Mouse (Mus musculus) CD4-positive, CD25-positive, alpha-beta regulatory T cell, adult 4 months (primary cell): ENCODE data around the gene Camta1. TPM values are rescaled to one million over a fixed set of nuclear protein-coding genes. Genes with fewer than 3 reads are reported as not detected.

Source experiments
- ATAC-seq: one replicate; pipeline ENCODE4 v1.8.0; 2017
- polyA plus RNA-seq, 2 experiments: library from polyadenylated mRNA; unstranded; fragments of 100-300 nt; shearing (Covaris generic); gene quantifications; one replicate each; pipeline ENCODE4 v1.2.1; 2017

Gene Camta1
- polyA plus RNA-seq, 2 experiments from 2014 or later, result 32.6 to 41.5 TPM

GRCm38 (mm10) chr4:151240465-151240864 is 621.2 kb downstream of the Camta1 start:
- no peak for ATAC-seq

DNA sequence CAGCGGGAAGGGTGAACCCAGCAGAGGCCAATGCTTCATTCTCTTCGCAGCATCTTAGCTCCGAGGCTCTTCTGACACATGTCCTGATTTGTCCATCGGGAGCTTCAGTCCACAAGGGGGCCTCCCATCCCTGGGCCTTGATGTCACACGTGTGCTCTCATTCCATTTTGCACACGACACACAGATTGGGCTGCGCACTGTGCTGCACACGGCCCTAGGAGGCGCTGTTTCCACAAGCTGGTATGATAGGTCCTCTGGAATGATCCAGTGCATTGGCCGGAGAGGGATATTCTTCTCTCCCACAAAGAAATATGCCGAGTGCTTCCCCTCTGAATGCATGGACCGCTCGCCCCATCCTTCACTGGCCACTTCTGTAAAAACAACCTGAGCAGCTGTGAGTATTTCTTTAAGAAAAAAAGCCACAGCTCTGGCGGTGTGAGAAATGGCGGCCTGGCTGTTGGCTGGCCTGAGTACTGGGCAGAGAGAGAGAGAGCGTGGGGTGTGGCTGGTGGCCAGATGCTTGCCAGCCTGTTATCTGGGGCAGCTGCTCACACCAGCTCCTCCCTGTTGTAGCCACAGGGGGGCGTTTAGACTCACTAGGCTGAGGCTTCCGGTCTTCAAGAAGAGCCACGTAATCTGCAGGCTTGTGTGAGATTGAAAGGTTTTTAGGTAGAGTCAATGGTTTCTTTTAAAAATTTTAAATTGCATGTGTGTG is 622.5 kb downstream of the Camta1 start:
- ATAC-seq, result no peak

DNA sequence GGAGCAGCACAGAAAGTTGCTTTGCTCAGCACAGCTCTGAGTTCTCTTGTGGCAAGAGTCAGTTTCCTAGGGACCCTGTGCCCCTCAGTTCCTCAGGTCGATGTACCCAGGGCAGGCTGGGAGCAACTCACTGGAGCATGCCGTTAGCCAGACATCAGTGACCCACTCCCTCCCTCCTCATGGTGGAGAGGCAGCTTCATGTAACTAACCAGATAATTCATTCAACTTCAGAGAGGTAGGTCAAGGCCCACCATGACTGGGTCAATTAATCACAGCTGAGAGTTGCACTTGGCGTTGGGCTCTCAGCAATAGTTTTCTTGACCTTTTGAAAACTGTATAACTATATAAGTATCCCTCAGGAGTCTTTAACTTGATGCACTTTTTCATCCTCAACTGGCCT is 624.2 kb downstream of the Camta1 start:
- no peak for ATAC-seq

- ATAC-seq, result no peak
Observed at GRCm38 (mm10) chr4:151234981-151235380, 626.7 kb downstream of the Camta1 start.

GRCm38 (mm10) chr4:151232028-151232427 is 629.6 kb downstream of the Camta1 start:
- no peak for ATAC-seq

- no peak for ATAC-seq
Observed at GRCm38 (mm10) chr4:151229073-151229472, 632.6 kb downstream of the Camta1 start.

GRCm38 (mm10) chr4:151226496-151226895 is 635.2 kb downstream of the Camta1 start:
- no peak for ATAC-seq

- no peak for ATAC-seq
Observed at GRCm38 (mm10) chr4:151224017-151224416, 637.7 kb downstream of the Camta1 start.

DNA sequence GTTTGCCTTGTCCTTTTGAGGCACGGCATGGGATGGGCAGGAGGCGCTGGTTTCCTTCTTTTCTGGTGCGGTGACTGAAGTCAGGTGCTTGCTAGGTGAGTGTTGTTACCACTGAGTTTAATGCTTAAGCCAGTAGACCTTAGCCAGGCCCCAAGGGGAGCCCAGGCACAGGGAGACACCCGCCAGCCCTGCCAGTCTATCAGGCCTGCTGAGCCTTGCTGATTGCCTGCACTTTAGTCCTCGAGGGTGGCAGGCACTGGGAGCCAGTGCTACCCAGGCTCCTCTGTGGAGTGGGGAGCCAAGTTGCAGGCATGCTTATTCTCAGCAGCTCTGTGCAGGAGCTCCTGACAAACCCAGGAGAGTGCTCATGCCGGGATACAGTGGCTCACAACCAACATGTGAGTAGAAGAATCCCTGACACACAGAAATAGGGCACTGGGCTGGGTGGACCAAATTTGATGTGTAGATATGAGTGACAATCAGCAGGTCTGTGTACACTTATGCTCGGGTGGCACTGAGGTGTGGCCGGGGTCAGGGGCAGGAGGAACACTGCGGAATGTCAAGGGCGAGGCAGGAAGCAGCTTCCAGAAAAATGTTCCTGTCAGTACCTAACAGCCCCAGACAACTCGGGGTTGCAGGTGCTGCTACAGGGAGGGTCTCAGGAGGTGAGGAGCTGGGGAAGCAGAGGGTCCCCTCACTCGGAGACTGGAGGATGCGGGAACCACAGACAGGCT is 638.2 kb downstream of the Camta1 start:
- ATAC-seq, result no peak

GRCm38 (mm10) chr4:151222635-151223034 is 639.0 kb downstream of the Camta1 start:
- ATAC-seq, result no peak

DNA sequence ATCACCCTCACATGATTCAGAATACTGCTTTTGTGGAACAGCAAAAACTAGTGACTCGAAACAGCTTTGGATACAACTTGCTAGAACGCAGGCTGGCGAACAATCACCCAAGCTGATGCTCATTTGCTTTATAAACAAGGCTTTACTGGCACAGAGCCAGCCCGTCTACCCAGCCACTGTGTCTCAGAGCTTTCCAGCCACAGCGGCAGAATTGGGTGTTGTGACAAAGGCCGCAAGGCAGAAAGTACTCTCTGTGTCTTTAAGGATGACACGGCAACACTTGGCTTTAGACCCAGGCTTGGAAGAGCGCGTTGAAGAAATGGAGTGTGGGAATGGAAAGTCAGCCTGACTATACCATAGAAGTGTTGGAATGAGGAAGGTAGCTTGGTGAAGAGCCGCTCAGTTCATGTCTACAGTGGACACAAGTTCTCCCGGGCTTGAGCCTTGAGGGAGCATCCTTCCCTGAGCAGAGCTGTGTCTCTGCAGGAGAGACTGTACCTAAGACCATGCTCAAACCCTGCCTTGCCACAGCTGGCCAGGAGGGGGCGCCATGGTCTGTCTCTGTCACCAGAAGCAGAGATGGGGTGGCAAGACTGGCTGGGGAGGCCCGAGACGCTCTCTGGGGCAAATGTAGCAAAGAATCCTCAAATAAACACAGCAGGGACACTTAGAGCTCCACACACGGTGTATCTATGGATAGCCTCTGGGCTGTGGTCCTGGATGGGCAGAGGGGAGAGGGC is 645.0 kb downstream of the Camta1 start:
- ATAC-seq, result no peak

GRCm38 (mm10) chr4:151215866-151216265 is 645.8 kb downstream of the Camta1 start:
- ATAC-seq, result no peak

DNA sequence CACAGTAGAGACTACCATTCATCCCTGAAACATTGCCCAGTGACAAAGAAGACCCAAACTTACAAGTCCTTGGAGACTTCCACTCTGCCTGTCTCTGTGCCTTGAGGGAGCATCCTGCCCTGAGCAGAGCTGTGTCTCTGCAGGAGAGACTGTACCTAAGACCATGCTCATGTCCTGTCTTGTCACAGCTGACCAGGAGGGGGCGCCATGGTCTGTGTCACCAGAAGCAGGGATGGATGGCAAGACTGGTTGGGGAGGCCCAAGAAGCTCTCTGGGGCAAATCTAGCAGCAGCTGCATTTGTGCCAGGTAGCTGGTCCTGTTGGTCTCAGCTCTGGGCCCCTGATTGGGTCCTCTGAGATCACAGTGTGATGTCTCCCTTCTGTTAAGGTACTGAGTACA is 646.5 kb downstream of the Camta1 start:
- ATAC-seq, result no peak

DNA sequence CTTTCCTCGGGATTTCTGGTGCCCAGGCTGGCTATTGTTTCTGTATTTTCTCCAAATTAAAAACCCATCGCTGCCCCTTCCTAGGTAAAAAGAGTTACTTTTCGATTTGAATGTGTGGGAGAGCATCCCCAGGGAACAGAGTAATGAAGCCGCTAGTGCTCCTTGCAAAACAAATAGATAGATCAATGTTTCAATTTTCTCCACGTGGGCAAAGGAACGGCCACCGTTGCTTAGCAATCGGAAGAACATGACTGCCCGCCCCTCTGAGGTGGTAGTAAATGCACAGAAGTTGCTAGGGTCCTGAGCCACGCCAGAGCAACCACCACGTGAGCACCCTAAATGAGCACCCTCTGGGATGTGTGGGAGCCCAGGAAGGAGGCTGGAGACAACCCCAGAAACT is 648.2 kb downstream of the Camta1 start:
- ATAC-seq, result no peak

DNA sequence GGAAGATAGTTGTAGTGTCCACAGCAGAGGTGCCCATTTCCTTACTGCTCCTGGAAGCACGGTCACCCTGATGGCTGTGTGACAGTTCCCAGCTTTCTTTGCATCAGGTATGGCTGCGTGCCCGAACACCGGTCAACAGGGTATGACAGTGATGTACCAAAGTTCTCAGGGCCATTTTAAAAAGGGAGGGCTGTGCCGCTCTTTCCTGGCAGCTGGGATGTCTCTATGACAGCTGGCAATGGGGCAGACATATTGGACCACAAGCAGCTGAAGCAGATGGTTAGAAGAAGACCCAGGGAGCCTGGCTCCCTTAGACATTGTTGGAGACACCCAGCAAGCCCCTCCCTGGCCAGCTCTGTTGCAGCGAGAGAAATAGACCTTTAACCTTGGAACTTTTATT is 649.7 kb downstream of the Camta1 start:
- no peak for ATAC-seq

- ATAC-seq, result no peak
Observed at GRCm38 (mm10) chr4:151207566-151207965, 654.1 kb downstream of the Camta1 start.

DNA sequence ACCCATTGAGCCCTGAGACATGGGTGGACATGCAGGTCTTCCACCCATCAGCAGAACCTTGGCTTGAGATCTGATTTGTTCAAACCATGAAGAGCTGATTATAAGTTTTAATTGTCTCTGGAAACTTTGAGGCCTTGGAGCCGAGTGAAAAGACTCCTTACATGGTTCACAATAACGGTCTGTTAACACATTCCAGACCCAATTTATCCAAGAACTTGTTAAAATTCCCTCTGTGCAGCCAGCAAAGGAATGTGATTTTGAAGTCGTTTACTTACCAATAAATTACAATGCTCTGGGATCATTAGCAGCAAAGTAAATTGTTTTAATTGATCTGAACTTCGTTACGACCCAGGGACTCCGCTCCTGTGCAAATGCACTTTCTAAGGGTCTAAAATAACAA is 658.8 kb downstream of the Camta1 start:
- ATAC-seq, result no peak

- ATAC-seq, result no peak
Observed at GRCm38 (mm10) chr4:151200316-151200715, 661.4 kb downstream of the Camta1 start.

DNA sequence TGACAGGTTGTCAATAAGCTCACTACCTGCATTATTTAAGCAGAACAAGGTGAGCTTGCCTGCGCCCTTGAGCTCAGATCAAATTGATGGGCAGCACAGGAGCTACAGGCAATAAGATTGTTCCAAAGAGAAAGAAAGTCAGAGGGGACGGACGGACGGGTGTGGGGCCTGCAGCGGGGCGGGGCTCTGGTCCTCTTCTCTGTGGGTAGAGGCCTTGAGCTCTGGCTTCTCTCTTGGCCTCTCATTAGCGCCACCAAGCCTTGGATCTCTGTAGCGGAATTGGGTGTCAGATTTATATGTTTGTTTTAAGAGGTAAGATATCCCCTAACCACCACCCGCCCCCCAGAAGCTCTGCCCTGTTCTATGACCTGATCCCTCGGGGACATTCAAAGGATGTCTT is 666.5 kb downstream of the Camta1 start:
- ATAC-seq, result no peak

DNA sequence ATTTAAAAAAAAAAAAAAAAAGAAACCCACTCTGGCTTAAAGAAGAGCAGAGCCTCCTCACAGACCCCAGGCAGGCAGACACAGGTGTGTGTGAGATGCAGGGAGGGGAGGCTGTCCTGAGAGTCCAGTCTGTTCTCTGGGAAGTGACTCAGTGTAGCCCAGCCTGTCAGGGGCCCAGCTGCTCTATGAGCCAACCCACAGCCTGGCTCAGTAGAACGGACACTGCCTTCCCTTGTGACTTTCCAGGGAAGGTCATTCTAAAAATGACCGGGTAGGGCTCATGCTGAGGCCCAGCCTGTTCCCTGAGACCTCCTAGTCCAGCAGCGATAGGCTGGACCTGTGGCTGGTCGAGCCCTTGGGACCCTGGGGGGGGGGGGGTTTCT is 667.0 kb downstream of the Camta1 start:
- ATAC-seq, result no peak

DNA sequence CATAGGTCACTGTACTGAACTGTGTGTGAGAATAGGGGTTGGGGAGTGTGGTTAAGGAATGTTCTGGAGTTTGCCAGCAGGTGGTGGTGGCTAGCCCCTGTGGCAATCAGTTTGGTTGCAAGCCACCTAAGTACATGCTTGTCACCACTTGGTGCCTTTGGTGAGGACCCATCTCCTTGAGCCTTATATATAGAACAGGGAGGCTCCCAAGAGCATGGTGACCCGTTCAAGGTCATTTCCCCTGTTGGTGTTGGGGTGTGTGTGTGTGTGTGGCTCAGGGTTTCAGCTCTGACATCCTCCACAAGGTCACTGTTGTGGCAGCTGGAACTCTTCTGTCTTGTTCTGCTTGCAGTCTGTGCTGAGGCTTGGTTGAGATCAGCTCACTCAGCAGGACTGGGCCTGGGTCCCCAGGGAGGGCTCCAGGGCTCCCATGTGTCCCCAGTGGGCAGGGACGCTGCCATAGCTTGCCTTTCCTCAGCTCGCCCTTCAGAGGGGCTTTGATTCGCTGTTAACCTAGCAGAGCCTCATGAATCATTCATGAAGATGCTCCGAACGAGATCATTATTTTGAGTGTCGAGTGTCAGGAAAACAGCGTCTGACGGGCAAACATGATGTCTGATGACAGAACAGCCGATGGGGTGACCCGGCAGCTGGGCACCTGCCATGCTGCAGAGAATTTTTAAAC is 667.5 kb downstream of the Camta1 start:
- ATAC-seq, result no peak

DNA sequence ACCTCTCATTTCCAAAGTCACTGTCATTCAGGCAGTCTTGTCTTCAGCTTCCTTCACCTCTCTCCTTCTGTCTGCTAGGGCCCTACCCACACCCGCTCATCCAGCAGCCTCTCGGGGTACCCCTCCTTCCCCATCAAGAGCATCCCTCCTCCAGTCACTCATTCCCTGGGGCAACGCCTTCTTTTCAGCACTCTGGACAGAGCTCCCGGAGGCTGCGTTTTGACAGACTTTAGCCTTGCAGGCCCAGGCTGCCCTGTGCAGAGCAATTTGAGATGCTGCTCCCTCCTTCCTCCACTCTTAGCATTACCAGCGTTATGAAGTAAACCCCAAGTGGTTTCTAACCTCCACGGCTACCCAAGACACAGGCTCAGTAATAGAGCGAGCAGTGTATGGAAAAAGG is 675.2 kb downstream of the Camta1 start:
- ATAC-seq, result no peak

GRCm38 (mm10) chr4:151185750-151186149 is 675.9 kb downstream of the Camta1 start:
- no peak for ATAC-seq
